Mouse (Mus musculus): ENCODE results near the gene Myh11.

The Myh11 gene

DNA sequence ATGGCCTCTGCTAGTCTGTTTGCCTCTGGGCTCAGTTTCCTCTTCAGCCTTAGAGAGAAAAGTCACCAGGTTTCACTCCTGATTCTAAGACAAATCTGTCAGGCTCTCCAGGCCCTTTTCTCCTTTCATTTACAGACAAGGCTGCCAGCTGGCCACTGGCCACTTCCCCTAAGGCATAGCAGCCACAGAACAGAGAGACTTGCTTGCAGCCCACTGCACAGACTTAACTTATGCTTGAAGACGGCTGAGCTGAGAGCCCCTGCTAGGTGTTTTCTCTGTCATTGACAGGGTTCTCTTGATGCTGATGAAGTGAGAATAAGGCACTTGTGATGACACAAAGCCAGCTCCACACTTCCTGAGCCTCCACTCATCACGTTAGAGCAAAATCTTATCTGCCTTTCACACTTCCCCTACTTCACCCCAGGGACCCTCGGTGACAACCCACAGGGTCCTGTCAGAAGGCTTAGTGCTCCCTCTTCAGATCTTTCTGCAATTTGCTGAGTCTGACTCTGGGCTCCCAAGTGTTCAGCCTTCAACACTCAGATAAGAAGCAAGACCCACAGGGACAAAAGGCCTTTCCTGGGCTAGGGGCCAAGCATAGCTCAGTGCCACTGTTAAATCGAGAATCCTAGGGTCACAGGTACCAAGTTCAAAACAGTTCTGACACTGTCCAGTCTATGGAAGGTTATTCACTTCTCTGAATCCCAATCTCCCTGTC lies 25.8 kb downstream of the Myh11 start:
- DNase-seq: peak; percentile 56

DNA sequence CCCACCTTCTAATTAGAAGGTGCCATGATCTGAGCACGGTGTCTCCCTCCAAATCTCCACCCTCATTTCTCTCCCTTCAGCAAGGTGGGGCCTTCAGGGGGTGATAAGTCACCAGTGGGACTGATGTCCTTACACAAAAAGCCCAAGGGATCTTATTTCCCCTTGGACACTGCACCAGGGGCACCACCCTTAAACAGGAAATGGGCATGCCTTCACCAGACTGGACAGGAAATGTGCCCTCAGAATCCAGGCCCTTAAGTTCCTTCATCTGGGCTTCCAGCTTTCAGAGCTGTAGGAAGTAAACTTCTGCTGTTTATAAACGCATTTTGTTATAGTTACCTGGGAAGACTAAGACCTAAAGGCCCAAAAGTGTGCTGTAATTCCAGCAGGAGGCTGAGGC lies 26.7 kb downstream of the Myh11 start:
- DNase-seq: peak; percentile 21

DNA sequence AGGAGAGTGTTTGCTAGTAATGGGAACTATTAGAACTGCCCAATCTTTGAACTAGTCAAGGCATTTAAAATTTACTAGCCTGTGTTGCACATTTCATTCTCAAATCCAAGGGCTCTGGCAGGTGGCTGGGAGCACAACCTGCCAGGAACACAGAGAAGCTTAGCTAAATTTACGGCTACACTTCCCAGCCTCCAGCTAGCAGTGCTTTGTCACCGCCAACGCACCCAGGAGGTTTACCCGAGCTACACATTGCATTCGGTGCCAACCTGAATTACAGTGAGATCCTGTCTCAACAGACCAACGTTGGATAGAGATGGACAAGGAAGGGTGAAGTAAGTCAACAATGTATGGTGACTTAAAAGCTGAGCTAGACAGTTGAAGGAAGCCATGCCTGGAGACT lies 27.9 kb downstream of the Myh11 start:
- no peak for DNase-seq

DNA sequence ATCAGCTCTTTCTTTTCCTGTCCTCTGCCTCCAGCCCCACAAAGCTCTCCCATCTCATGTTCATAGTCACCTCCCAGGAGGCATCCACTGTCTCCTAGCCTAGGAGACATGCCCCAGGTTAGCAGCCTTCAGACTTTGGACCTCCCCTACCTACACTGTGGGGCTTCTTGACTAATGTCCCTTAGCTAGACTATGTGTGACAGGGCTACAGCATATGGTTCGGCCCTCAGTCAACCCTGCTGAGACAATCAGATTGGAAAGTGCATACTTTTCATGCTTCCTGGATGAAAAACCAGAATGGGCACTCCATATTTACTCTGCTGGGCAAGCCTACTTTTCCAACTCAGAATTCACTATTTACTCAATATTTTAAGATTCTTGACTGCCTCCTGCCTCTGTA lies 28.8 kb downstream of the Myh11 start:
- DNase-seq: no peak

DNA sequence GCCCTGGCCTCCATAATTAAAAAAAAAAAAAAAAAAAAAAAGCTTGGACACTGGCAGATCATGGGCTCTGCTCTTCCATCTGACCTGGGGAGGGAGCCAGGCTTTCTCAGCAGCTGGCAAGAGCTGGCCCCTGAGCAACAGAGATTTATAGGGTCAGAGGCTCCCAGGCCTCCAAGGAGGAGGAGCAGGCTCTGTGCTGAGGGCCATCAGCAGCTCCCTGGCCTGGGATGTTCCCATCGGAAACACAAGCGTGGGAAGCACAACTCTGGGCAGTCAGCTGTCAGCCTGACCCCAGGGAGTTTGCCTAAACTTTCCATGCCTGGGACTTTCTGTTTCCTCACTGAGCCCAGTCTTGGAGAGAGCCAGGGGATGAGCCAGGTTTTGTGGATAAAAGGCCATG lies 32.3 kb downstream of the Myh11 start:
- DNase-seq: peak; percentile 59

DNA sequence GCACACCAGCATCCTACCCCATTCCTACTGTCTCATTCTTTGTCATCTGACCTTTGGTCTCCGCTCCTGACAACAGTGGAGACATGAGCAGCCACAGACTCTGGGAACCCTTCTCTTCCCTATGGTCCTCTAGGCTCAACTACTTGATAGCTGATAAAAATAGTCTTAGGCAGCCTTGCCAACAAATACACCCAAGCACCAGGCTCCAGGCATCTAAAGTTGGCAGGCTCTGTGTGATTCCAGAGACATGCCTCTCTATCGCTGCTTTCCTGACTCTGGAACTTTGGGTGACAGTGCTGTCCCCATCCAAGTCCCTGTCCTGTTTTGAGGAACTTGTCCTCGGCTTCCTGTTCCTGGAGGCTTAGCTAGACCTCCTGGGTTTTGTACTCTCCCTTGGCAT lies 37.6 kb downstream of the Myh11 start:
- peak; percentile 25 for DNase-seq

DNA sequence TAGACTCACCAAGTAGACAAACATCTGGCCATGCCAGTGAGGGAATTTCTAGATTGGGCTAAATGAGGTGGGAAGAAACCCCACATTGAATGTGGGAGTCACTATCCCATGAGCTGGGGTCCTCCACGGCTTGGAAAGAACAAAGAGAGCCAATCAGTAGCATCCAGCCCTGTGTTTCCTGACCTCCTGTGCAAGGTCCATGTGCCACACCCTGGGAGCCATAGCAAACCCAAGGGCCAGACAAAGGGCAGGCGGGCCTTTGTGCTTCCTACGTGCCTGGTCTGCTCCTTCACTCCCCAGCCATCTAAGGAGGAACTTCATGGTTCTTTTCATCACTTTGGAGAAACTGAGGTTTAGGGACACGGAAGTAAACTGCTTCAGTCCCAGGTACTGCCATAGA lies 38.3 kb downstream of the Myh11 start:
- DNase-seq: no peak

DNA sequence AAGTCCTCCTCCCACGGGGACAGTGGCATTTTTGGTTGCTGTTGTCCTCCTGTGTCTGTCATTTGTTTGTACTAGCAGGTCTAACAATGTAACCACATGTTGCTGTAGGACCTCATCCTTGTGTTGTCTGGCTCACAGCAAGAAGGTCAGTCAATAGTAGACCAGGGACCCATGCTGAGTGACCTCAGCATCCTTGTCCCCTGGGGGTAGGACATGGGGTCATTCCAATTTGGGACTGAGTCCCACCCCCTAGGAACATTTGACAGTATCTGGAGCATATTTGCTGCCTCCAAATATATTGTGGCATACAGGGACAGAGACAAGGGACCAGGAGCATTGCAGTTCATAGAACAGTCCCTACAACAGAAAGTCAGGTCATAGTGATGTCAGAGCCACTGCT lies 41.3 kb downstream of the Myh11 start:
- DNase-seq: no peak

DNA sequence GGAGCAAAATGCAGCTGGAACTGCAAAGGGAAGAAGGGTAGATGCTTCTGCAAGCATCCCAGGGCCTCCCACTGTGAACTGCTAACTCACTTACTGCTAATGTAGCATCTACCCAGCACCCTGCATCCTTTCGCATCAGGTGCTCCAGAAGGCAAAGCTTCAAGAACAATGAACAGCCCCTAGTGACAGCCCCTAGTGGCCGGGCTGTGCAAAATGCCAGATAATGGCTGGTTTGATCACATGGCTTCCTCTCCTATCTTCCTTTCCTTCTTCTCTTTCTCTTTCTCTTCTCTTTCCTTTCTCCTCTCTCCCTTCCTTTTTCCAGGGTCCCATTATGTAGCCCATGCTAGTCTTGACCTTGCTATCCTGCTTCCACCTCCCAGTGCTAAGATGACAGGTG lies 48.6 kb downstream of the Myh11 start:
- peak; percentile 21 for DNase-seq

DNA sequence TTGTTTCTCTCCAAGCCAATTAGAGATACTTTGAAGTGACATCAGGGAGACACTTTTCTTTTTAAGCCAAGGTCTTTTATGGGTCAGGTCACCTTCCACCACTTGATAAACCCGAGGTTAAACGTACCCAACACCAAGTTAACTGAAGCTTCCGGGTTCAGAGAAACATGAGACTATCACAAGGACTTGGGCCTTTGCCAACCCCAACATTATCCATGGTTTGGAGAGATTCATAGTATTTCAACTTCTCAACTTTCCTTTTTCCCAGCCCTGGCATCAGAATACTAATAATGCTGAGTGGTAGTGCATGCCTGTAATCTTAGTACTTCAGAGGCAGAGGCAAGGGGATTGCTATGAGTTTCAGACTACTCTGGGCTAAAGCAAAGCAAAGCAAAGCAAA lies 49.1 kb downstream of the Myh11 start:
- peak; percentile 13 for DNase-seq

DNA sequence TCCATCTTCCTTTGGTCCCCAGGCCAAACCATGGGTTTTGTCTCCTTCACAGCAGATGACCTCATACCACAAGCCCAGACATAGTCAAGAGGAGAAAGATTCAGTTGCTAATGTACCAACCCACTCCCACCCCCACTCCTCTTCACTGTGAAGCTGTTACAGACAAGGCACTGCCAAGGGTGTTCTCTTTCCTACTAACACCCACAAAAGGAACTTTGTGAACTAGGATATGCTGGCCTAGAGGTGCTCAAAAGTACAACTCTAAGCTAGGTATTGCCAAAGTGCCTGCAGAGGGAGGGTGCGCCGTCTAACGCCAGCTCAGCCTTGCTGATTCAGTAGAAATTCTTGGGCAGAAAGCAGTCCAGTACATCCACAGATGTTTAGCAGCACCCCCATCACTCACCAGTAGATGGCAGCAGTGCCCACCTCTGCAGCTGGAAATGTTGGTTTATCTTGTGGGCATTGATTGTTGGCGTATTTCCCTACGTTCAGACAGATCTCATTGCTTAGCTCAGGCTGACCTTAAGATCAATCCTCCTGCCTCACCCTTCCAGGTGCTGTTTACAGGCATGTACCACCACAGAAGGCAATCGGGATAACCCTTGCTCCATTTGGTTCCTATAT lies 54.0 kb downstream of the Myh11 start:
- DNase-seq: peak; percentile 87

DNA sequence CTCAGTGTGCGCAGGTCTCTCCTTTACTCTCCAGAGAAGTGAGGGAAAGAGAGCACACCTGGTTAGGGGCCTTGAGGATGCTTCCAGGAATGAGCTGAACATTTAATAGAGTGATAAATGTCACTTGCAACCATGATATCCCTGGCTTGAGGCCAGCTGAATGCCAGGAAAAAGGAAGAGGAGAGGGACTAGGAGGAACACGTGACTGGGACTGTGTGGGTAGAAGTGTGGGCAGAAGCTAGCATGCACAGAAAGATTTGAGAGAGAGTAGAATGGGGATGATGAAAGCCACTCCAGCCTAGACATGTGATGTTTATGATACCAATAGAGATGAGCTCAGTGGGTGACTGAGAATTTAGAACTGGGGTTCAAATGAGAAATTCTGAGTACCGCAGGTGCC lies 76.0 kb downstream of the Myh11 start:
- no peak for DNase-seq

DNA sequence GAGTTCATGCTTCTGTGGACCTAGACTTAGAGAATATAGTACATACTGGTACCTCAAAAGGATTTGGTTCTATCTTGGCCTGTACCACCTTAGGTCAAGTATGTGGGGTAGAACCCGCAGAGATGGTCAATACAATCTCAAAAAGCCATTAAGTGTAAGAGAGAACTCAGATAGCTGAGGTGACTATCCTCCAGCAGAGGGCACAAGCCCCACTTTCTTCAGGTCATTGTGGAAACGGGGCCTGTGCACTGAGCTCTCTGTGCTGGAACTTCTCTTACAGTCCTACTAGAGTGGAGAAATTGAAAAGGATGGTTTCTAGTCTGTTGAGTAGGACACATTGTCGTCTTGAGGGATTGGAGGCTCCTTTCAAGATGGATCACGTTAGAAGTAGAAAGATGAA lies 92.4 kb downstream of the Myh11 start:
- DNase-seq: no peak

DNA sequence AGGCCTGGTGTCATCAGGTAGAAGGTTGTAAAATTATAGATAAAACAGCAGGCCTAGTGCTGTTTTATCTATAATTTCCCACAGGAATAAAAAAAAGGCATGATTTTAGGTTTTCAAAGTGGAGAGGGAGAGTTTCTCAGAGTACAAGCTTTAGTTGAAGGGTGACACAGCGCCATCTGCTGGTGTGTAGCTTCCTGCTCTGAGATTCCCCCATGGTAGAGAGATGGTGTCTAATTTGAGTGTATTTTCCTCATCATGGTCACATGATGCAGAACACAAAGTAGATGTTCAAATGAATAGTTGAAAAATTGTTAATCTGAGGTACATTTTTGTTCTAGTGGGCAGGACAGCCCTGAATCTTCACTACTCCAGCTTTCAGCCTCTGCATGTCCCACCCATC lies 95.7 kb downstream of the Myh11 start:
- peak; percentile 74 for DNase-seq

DNA sequence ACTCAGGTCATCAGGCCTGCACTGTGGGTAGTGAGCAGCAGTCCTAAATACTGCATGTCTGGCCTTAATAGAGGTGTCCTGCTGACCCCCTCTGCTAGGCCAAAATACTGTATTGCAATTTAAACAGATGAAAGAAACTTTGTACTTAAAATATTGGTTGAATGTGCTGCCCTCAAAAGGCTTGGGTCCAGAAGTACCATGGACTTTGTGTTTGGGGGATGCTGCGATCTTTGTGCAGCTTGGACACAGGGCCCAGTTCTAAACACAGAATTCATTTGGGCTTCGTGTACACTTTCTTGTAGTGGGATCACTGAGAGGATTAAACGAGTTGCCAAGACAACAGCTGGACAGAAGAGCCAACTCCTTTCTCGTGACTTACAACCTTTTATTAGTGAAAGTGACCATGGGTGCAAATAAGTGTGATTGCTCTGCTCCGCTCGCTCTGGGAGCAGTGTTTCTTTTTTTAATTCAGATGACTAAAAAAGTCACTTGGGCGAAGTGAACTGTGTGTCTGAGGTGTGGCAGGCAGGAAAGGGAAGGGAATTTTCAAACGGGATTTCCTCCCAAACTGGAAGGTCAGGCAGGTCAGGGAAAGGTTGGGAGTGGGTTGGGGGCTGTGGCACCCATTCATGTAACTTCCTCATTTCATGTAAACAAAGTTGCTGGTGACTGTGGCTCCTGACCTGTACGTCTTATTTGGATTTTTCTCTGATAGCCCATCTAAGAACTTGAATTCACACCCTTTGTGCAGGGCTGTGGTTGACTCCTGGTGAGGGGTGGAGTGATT lies 96.8 kb downstream of the Myh11 start:
- peak; percentile 59 for DNase-seq

DNA sequence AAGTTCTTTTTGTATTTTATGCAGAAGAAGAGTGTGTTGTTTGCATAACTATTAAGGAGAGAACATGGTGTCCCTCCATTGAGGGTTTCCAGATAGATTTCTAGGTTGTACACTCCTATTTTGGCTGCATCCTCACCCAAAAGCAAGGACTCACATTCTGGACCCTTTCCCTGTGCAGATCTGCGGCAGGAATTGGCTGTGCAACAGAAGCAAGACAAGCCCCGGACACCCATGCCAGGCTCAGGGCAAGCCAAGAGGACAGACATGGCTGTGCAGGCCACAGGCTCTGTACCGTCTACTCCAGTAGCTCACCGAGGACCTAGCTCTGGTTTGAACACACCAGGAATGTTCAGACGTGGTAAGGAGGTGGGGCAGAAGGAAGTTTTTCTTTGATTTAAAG lies 105.7 kb downstream of the Myh11 start:
- no peak for DNase-seq

DNA sequence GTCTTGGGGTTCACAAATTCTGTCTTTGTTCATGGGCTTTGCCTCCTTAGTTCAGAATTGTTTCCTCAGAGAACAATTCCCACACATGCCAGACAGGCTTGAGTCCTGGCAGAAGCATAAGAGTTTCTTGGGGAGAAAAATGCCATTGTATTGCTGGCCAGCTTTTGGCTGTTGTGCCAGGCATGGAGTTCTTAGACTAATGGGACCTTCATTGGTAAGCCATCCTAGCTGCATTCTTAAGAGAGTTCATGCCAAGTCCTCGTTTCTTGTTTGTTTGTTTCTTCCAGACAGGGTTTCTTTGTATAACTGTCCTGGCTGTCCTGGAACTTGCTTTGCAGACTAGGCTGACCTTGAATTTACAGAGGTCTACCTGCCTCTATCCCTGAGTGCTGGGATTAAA lies 107.3 kb downstream of the Myh11 start:
- no peak for DNase-seq

DNA sequence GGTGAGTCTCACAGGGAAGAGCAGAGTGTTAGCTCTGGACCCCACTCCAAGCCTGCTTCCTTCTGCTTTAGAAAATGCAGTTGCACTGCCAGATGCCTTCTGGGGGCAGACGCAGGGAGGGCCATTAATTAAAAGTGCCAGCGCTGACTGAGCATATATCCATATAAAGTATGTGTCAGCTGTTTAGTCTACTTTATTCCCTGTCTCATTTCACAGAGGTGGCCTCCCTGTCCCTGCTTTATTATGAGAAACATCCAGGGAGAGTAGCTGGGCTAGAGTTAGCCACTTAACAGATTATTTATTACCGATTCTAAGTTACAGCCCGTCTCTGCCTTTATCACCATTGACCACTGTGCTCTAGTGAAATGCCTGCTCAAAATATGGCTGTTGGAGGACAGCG lies 108.8 kb downstream of the Myh11 start:
- DNase-seq: no peak

DNA sequence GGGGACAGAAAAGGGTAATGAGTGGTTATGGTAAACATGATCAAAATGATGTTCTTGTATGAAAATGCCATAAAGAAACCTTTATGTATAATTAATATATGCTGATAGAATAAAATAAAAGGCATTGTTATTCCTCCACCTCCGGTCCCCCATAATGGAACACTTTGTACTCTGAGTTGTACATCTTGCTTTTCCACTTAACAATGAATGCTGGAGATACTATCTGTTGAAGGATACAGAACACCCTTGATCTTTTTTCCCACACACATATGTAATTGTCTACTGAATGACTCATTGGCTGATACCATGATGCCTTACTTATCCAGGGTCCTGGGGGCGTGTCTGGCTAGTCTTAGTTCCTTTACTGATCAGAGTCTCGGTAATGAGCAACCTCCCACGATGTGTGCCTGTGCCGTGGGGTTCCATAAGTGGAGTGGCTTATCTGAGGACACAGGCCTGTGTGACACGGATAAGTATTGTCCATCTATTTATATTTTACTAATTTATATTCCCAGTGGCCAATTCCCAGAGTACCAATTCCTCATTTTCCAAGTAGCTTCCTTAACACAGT lies 110.9 kb downstream of the Myh11 start:
- no peak for DNase-seq

DNA sequence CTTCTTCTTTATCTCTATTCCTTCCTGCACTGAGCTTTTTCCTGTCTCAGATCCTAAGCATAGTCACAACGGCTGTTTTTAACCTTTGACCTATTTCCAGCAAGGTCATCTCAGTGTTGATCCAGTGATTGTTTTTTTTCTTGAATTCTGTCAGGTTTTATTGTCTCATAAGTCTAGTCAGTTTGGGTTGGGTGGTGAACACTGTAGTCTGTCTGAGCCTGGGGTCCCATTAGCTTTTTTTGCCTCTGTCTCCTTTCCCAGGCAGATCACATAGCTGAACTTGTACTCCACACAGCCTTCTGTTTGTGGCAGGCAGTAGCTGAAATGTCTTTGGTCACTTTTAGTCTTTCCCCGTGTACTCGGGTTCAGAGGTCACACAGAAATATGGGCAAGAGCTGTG lies 113.1 kb downstream of the Myh11 start:
- DNase-seq: no peak

DNA sequence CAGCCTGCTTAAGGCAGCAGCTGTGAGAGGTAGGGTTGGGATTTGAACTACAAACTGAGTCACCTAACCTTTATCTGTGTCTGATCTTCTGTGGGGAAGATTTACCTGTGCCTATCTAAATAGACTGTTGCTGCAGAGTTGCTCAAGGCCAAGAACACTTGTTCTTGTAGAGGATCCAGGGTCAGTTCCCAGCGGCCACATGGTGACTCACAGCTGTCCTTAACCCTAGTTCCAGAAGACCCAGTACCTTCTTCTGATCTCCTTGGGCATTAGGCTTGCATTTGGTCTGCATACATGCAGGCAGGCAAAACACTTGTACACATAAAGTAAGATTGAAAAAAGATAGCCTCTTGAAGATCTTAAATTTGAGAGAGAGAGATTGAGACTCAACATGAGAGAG lies 121.5 kb downstream of the Myh11 start:
- DNase-seq: no peak

DNA sequence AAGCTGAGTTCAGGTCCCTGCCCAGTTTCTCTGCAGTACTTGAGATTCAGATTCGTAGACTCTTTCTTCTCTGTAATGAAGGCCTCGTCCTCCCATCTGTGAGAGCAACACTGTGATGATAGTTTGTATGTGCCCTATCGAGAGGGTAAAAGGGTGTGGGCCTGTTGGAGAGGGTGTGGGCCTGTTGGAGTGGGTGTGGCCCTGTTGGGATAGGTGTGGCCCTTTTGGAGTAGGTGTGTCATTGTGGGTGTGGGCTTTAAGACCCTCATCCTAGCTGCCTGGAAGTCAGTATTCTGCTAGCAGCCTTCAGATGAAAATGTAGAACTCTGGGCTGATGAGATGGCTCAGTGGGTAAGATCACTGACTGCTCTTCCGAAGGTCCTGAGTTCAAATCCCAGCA lies 124.7 kb downstream of the Myh11 start:
- DNase-seq: no peak

DNA sequence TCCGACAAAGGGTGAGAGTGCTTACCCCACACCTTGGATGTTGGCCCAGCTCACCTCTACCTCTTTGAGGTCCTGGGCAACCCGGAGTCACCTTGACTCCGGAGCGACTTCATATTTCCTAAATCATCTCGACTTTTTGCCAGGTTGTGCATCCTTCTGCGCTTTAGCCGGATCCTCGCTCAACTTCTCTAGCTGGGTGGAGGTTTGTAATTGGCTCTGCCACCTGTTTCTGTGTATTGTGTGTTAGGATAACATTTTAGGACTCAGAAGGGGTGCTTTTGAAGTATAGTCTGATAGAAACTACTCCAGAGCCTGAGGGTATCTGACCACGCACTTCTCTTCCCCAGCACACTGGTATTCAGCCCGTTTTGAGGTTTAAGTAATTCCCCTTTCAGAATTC lies 127.4 kb downstream of the Myh11 start:
- DNase-seq: no peak

DNA sequence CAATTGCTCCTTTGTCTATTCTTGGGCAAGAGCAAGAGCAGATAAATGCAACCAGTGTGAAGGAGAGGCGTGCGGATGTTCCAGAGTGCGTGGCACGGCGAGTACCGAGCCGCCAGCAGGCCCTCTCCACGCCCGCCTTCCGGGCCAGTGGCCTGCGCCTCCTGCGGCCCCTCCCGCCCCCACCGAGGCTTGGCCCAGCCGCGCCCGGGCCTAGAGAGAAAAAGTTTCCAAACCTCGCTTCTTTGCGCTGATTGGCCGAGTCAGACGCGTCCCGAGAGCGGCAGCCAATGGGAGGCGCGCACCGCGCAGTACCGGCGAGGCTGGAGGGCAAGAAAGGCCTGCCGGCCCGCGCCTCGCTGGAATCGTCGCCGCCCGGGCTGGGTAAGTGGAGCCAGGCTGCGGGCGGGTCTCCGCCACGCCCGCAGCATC lies 128.2 kb downstream of the Myh11 start, which contains the start of the genes Nde1 and Marf1:
Gene Nde1 (plus strand): TSS at position 288 of the 429 bp plus-strand sequence.
Gene Marf1 (minus strand): TSS at position 364 of the 429 bp plus-strand sequence.
- DNase-seq: peak; percentile 96
